Mouse (Mus musculus): ENCODE results near the gene Ptpn3. TPM values are rescaled to one million over a fixed set of nuclear protein-coding genes. Genes with fewer than 3 reads are reported as not detected.

Ptpn3 gene
- polyA plus RNA-seq, 1 experiment from 2014 or later, result 2.6 TPM

DNA sequence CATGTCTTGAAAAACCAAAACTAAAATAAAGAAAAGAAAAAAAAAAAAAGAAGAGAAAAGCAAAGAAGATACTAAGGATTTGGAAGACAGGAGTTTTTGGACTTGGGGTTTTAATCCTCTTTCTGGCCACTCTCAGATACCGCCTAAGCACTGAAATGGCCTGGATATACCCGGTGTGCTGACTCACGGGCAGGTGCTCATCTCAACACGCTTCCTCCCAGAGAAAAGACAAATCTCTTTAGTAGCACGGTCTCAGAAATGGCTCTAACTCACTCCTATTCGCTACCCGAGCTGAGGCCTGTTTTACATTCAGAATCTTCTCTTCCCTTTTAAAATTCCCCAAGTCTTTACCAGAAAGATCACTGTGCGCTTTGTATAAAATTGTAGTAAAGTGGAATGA, 44.2 kb downstream of the Ptpn3 start:
- no peak overlapping the region for H3K4me3 ChIP-seq (replicated peaks; ENCODE audit: low read length)
- no peak overlapping the region for H3K27ac ChIP-seq (ENCODE audit: low read length)
- H3K9me3 ChIP-seq (ENCODE audit: control insufficient read depth, low read length), result no peaks in the 10 kb centered on the region
- H3K36me3 ChIP-seq (ENCODE audit: control insufficient read depth, insufficient read depth), result no peaks in the 10 kb centered on the region
- H3K27me3 ChIP-seq (replicated peaks; ENCODE audit: control insufficient read depth, insufficient read depth, low read length), result no peaks in the 10 kb centered on the region
- no peak overlapping the region for H3K9ac ChIP-seq (replicated peaks; ENCODE audit: low read depth, low read length)
- 0 out of 2 replicates have a peak, but pooled peaks cover 3% of the 10 kb centered on the region for H3K4me1 ChIP-seq (replicated peaks; ENCODE audit: control insufficient read depth, insufficient read depth, low read length)
- H3K4me2 ChIP-seq (ENCODE audit: low read length), result no peak overlapping the region
- no peak for ATAC-seq
- 78% methylated on average over 8 of the region's 8 CpGs for WGBS

DNA sequence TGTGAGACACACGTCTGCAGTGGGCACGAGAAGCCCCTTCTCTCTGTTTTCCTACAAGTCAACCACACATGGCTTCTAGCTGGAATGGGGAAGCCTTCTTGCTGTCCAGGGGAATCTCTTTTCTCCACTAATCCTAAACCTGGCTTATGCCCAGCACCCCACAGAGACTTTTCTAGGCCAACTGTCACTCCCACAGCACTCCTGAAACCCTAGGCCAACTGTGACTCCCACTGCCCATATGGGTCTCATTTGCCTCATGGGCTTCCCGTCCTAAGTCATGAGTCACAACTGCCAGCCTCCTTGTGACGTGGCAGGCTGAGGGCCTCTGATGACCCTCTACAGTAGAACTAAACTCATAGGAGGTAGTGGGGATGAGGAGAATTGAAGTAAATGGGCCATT, 44.9 kb downstream of the Ptpn3 start:
- 0 out of 2 replicates have a peak, but pooled peaks cover 3% of the 10 kb centered on the region for H3K4me1 ChIP-seq (replicated peaks; ENCODE audit: control insufficient read depth, insufficient read depth, low read length)
- no peaks in the 10 kb centered on the region for H3K9me3 ChIP-seq (ENCODE audit: control insufficient read depth, low read length)
- no peaks in the 10 kb centered on the region for H3K36me3 ChIP-seq (ENCODE audit: control insufficient read depth, insufficient read depth)
- WGBS, result 88% methylated on average over 4 of the region's 4 CpGs
- no peak overlapping the region for H3K4me2 ChIP-seq (ENCODE audit: low read length)
- H3K9ac ChIP-seq (replicated peaks; ENCODE audit: low read depth, low read length), result no peak overlapping the region
- H3K4me3 ChIP-seq (replicated peaks; ENCODE audit: low read length), result no peak overlapping the region
- ATAC-seq, result no peak
- no peak overlapping the region for H3K27ac ChIP-seq (ENCODE audit: low read length)
- no peaks in the 10 kb centered on the region for H3K27me3 ChIP-seq (replicated peaks; ENCODE audit: control insufficient read depth, insufficient read depth, low read length)

DNA sequence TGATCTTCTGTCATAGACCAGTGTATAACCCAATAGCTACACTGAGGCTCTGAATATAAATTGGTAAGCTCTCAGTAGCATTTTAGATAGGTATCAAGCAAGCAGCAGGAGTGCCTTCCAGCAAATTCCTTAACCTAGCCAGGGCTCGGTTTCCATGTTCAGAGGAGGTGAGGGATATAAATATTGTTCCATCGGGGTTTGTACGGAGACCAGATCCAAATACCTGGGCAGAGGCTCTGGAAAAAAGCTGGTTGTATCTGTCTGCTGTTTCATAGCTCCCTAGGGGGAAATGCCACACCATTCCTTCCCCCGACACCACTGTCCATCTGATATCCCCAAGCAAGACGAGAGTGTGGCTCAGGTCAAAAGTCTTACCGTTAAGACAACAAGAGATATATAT, 47.2 kb downstream of the Ptpn3 start:
- H3K36me3 ChIP-seq (ENCODE audit: control insufficient read depth, insufficient read depth), result no peaks in the 10 kb centered on the region
- H3K4me2 ChIP-seq (ENCODE audit: low read length), result no peak overlapping the region
- no peak overlapping the region for H3K27ac ChIP-seq (ENCODE audit: low read length)
- 97% methylated on average over 6 of the region's 6 CpGs for WGBS
- 0 out of 2 replicates have a peak, but pooled peaks cover 3% of the 10 kb centered on the region for H3K4me1 ChIP-seq (replicated peaks; ENCODE audit: control insufficient read depth, insufficient read depth, low read length)
- no peaks in the 10 kb centered on the region for H3K9me3 ChIP-seq (ENCODE audit: control insufficient read depth, low read length)
- ATAC-seq, result no peak
- H3K9ac ChIP-seq (replicated peaks; ENCODE audit: low read depth, low read length), result no peak overlapping the region
- no peaks in the 10 kb centered on the region for H3K27me3 ChIP-seq (replicated peaks; ENCODE audit: control insufficient read depth, insufficient read depth, low read length)
- no peak overlapping the region for H3K4me3 ChIP-seq (replicated peaks; ENCODE audit: low read length)

GRCm38 (mm10) chr4:57250636-57251035, 51.0 kb downstream of the Ptpn3 start:
- H3K9me3 ChIP-seq (ENCODE audit: control insufficient read depth, low read length), result no peaks in the 10 kb centered on the region
- ATAC-seq, result no peak
- H3K4me1 ChIP-seq (replicated peaks; ENCODE audit: control insufficient read depth, insufficient read depth, low read length), result no peaks in the 10 kb centered on the region
- H3K27ac ChIP-seq (ENCODE audit: low read length), result no peak overlapping the region
- H3K36me3 ChIP-seq (ENCODE audit: control insufficient read depth, insufficient read depth), result no peaks in the 10 kb centered on the region
- no peak overlapping the region for H3K4me2 ChIP-seq (ENCODE audit: low read length)
- 19% methylated on average over 2 of the region's 2 CpGs for WGBS
- no peaks in the 10 kb centered on the region for H3K27me3 ChIP-seq (replicated peaks; ENCODE audit: control insufficient read depth, insufficient read depth, low read length)
- H3K9ac ChIP-seq (replicated peaks; ENCODE audit: low read depth, low read length), result no peak overlapping the region
- H3K4me3 ChIP-seq (replicated peaks; ENCODE audit: low read length), result no peak overlapping the region

- no peak overlapping the region for H3K27ac ChIP-seq (ENCODE audit: low read length)
- no peaks in the 10 kb centered on the region for H3K36me3 ChIP-seq (ENCODE audit: control insufficient read depth, insufficient read depth)
- 71% methylated on average over 8 of the region's 8 CpGs for WGBS
- no peak for ATAC-seq
- H3K9me3 ChIP-seq (ENCODE audit: control insufficient read depth, low read length), result no peaks in the 10 kb centered on the region
- no peak overlapping the region for H3K4me3 ChIP-seq (replicated peaks; ENCODE audit: low read length)
- H3K27me3 ChIP-seq (replicated peaks; ENCODE audit: control insufficient read depth, insufficient read depth, low read length), result no peaks in the 10 kb centered on the region
- H3K4me1 ChIP-seq (replicated peaks; ENCODE audit: control insufficient read depth, insufficient read depth, low read length), result no peaks in the 10 kb centered on the region
- no peak overlapping the region for H3K4me2 ChIP-seq (ENCODE audit: low read length)
- H3K9ac ChIP-seq (replicated peaks; ENCODE audit: low read depth, low read length), result no peak overlapping the region
Observed at GRCm38 (mm10) chr4:57249108-57249507, 52.5 kb downstream of the Ptpn3 start.

DNA sequence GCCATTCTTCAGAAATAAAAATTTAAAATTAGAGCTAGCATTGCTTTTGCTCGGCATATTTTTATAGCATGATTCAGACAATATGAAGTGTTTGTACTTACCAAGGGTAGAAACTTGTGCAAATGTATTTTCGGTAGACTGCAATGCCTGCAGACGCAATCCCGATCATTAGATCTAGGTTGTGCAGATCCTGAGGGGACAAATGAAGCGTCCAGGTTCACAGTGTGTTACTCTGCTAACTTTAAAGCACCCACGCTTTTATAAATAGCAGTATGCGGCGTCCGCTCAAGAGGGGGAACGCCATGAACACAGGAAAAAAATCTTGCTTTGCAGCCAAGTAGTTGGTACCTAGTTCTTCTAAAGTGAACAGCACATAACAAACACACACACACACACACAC, 56.8 kb downstream of the Ptpn3 start:
- H3K9me3 ChIP-seq (ENCODE audit: control insufficient read depth, low read length), result no peaks in the 10 kb centered on the region
- no peak overlapping the region for H3K9ac ChIP-seq (replicated peaks; ENCODE audit: low read depth, low read length)
- no peak for ATAC-seq
- WGBS, result 94% methylated on average over 10 of the region's 10 CpGs
- no peak overlapping the region for H3K27ac ChIP-seq (ENCODE audit: low read length)
- no peaks in the 10 kb centered on the region for H3K4me1 ChIP-seq (replicated peaks; ENCODE audit: control insufficient read depth, insufficient read depth, low read length)
- no peaks in the 10 kb centered on the region for H3K36me3 ChIP-seq (ENCODE audit: control insufficient read depth, insufficient read depth)
- no peaks in the 10 kb centered on the region for H3K27me3 ChIP-seq (replicated peaks; ENCODE audit: control insufficient read depth, insufficient read depth, low read length)
- no peak overlapping the region for H3K4me3 ChIP-seq (replicated peaks; ENCODE audit: low read length)
- no peak overlapping the region for H3K4me2 ChIP-seq (ENCODE audit: low read length)

DNA sequence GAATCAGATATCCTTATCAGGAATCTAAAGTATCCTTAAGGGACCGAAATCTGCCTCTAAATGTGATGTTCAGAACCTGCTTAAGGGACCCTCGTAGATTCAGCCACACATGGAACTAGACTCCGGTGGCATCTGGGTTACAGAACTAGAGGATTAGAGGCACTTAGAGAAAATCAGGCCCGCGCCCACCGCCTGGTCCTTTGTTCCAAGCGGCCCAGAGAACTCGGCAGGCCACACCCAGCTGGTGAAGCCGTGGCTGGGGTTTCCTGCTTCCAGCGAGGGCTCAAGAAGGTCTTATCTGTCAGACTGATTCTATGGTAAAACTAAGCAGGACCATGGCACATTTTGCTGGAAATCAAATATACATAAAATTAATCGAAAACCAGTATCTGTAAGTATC, 58.3 kb downstream of the Ptpn3 start:
- no peak overlapping the region for H3K4me3 ChIP-seq (replicated peaks; ENCODE audit: low read length)
- H3K9me3 ChIP-seq (ENCODE audit: control insufficient read depth, low read length), result no peaks in the 10 kb centered on the region
- WGBS, result 32% methylated on average over 11 of the region's 11 CpGs
- H3K27me3 ChIP-seq (replicated peaks; ENCODE audit: control insufficient read depth, insufficient read depth, low read length), result no peaks in the 10 kb centered on the region
- H3K27ac ChIP-seq (ENCODE audit: low read length), result no peak overlapping the region
- no peaks in the 10 kb centered on the region for H3K36me3 ChIP-seq (ENCODE audit: control insufficient read depth, insufficient read depth)
- ATAC-seq, result no peak
- H3K4me2 ChIP-seq (ENCODE audit: low read length), result no peak overlapping the region
- H3K4me1 ChIP-seq (replicated peaks; ENCODE audit: control insufficient read depth, insufficient read depth, low read length), result no peaks in the 10 kb centered on the region
- H3K9ac ChIP-seq (replicated peaks; ENCODE audit: low read depth, low read length), result no peak overlapping the region

DNA sequence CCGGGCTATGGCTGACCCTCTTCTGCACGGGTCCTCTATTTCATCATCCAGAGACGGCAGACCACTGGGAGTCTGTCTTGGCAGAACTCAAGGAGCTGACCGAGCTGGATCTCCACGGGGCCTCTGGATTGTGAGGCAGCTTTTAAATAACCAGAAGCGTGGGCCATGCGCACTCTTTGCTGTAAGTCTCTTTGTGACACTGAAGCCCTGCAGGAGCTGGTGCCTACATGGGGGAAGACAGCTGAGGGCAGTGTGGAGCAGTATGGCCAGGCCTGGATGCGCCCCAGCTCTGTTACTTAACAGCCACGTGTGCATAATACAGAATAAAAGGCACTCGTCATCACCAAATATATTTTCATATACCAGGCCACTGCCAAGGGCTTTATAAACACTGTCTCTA, 60.7 kb downstream of the Ptpn3 start:
- H3K4me3 ChIP-seq (replicated peaks; ENCODE audit: low read length), result no peak overlapping the region
- H3K4me2 ChIP-seq (ENCODE audit: low read length), result no peak overlapping the region
- 79% methylated on average over 10 of the region's 10 CpGs for WGBS
- no peak for ATAC-seq
- H3K9ac ChIP-seq (replicated peaks; ENCODE audit: low read depth, low read length), result no peak overlapping the region
- H3K9me3 ChIP-seq (ENCODE audit: control insufficient read depth, low read length), result no peaks in the 10 kb centered on the region
- H3K4me1 ChIP-seq (replicated peaks; ENCODE audit: control insufficient read depth, insufficient read depth, low read length), result no peaks in the 10 kb centered on the region
- H3K27ac ChIP-seq (ENCODE audit: low read length), result no peak overlapping the region
- H3K36me3 ChIP-seq (ENCODE audit: control insufficient read depth, insufficient read depth), result no peaks in the 10 kb centered on the region
- no peaks in the 10 kb centered on the region for H3K27me3 ChIP-seq (replicated peaks; ENCODE audit: control insufficient read depth, insufficient read depth, low read length)

DNA sequence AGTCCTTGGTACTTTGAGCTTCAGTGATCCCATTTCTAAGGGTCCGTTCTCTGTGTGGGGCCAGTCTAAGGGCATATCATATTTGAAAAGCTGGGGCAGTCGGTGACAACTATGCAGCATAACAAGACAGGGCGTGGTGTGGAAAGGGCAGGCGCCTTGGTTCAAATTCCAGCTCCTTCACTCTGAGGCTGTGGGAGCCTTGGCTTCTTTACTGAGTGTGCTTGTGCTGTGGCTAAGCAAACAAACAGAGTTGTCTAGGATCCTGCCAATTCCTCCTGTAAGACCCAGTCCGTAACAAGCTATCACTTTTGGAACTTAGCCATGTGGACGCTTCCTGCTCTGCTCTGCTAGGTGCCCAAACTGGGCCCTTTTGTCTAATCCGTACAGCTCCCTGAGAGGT, 61.5 kb downstream of the Ptpn3 start:
- no peak overlapping the region for H3K9ac ChIP-seq (replicated peaks; ENCODE audit: low read depth, low read length)
- H3K36me3 ChIP-seq (ENCODE audit: control insufficient read depth, insufficient read depth), result no peaks in the 10 kb centered on the region
- H3K9me3 ChIP-seq (ENCODE audit: control insufficient read depth, low read length), result no peaks in the 10 kb centered on the region
- 57% methylated on average over 7 of the region's 7 CpGs for WGBS
- no peak overlapping the region for H3K4me3 ChIP-seq (replicated peaks; ENCODE audit: low read length)
- H3K27me3 ChIP-seq (replicated peaks; ENCODE audit: control insufficient read depth, insufficient read depth, low read length), result no peaks in the 10 kb centered on the region
- no peak for ATAC-seq
- no peak overlapping the region for H3K4me2 ChIP-seq (ENCODE audit: low read length)
- H3K4me1 ChIP-seq (replicated peaks; ENCODE audit: control insufficient read depth, insufficient read depth, low read length), result no peaks in the 10 kb centered on the region
- H3K27ac ChIP-seq (ENCODE audit: low read length), result no peak overlapping the region

DNA sequence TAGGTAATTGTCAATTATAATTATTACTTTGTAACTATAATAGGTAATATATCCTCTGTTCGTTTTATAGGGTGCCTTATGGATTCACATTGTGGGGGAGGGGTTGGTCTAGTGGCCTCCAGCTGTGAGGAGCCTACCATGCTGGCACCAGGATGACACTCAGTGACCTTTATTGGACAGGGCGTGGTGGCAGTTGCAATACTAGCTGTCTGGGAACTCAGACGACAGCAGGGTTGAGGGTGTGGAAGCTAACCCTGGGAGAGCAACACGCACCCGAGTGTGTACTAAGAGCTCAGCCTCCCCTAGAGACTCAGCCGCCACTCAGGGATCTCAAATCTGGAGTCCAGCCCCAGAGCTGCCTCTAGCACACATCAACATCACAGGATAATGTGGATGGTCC, 62.5 kb downstream of the Ptpn3 start:
- 80% methylated on average over 6 of the region's 6 CpGs for WGBS
- H3K4me3 ChIP-seq (replicated peaks; ENCODE audit: low read length), result no peak overlapping the region

More for the DNA sequence above, 62.5 kb downstream of the Ptpn3 start:
- Histone ChIP-seq H3K27me3 (replicated peaks; ENCODE audit: control insufficient read depth, insufficient read depth, low read length) (no peaks in the 10 kb centered on the region), H3K9me3 (ENCODE audit: control insufficient read depth, low read length) (no peaks in the 10 kb centered on the region), H3K9ac (replicated peaks; ENCODE audit: low read depth, low read length) (no peak overlapping the region), H3K4me2 (ENCODE audit: low read length) (no peak overlapping the region), H3K36me3 (ENCODE audit: control insufficient read depth, insufficient read depth) (no peaks in the 10 kb centered on the region), H3K27ac (ENCODE audit: low read length) (no peak overlapping the region), H3K4me1 (replicated peaks; ENCODE audit: control insufficient read depth, insufficient read depth, low read length) (no peaks in the 10 kb centered on the region)
- ATAC-seq, result no peak
